Mouse (Mus musculus): ENCODE data around the gene Pdzrn3. TPM values are rescaled to one million over a fixed set of nuclear protein-coding genes. Genes with fewer than 3 reads are reported as not detected.

Pdzrn3 gene
- polyA plus RNA-seq, 2 experiments, result 16.5 to 37.9 TPM

GRCm38 (mm10) chr6:101325842-101326639 lies 51.7 kb downstream of the Pdzrn3 start:
- 46% methylated on average over 3 of the region's 3 CpGs for WGBS
- H3K36me3 ChIP-seq (ENCODE audit: control insufficient read depth, insufficient read depth, low read length), result no peaks in the 10 kb centered on the region
- H3K9ac ChIP-seq (ENCODE audit: low read depth, low read length, severe bottlenecking), result no peak overlapping the region
- DNase-seq (ENCODE audit: low spot score) (no peak), ATAC-seq (ENCODE audit: low FRiP score, low read depth) (no peak)
- H3K4me2 ChIP-seq (replicated peaks; ENCODE audit: low read depth, low read length, severe bottlenecking), result no peak overlapping the region
- no peaks in the 10 kb centered on the region for H3K27me3 ChIP-seq (ENCODE audit: control insufficient read depth, insufficient read depth, low read length)
- H3K9me3 ChIP-seq (ENCODE audit: control insufficient read depth, low read length), result no peaks in the 10 kb centered on the region
- TF ChIP-seq POLR2A (IDR thresholded peaks at IDR 0.05; ENCODE audit: borderline replicate concordance, extremely low read depth, insufficient read depth, insufficient read length), result no peak
- H3K4me3 ChIP-seq (replicated peaks; ENCODE audit: low read length), result no peak overlapping the region
- no peak overlapping the region for H3K27ac ChIP-seq (replicated peaks; ENCODE audit: low read depth, low read length)
- peaks cover 22% of the 10 kb centered on the region for H3K4me1 ChIP-seq (ENCODE audit: control insufficient read depth, insufficient read depth, low read length)

- Histone ChIP-seq H3K27me3 (ENCODE audit: control insufficient read depth, insufficient read depth, low read length) (no peaks in the 10 kb centered on the region), H3K4me1 (ENCODE audit: control insufficient read depth, insufficient read depth, low read length) (peaks cover 10% of the 10 kb centered on the region), H3K36me3 (ENCODE audit: control insufficient read depth, insufficient read depth, low read length) (no peaks in the 10 kb centered on the region), H3K4me3 (replicated peaks; ENCODE audit: low read length) (no peak overlapping the region), H3K9me3 (ENCODE audit: control insufficient read depth, low read length) (no peaks in the 10 kb centered on the region), H3K9ac (ENCODE audit: low read depth, low read length, severe bottlenecking) (no peak overlapping the region), H3K27ac (replicated peaks; ENCODE audit: low read depth, low read length) (no peak overlapping the region), H3K4me2 (replicated peaks; ENCODE audit: low read depth, low read length, severe bottlenecking) (no peak overlapping the region)
- 83% methylated on average over 3 of the region's 3 CpGs for WGBS
- no peak for TF ChIP-seq POLR2A (IDR thresholded peaks at IDR 0.05; ENCODE audit: borderline replicate concordance, extremely low read depth, insufficient read depth, insufficient read length)
- no peak for DNase-seq (ENCODE audit: low spot score)
- ATAC-seq (ENCODE audit: low FRiP score, low read depth), result no peak
These were observed 55.1 kb downstream of the Pdzrn3 start for GRCm38 (mm10) chr6:101322580-101322979.

GRCm38 (mm10) chr6:101320386-101320785 lies 57.3 kb downstream of the Pdzrn3 start:
- 85% methylated on average over 3 of the region's 3 CpGs for WGBS
- Histone ChIP-seq H3K27me3 (ENCODE audit: control insufficient read depth, insufficient read depth, low read length) (no peaks in the 10 kb centered on the region), H3K9ac (ENCODE audit: low read depth, low read length, severe bottlenecking) (no peak overlapping the region), H3K4me3 (replicated peaks; ENCODE audit: low read length) (no peak overlapping the region), H3K9me3 (ENCODE audit: control insufficient read depth, low read length) (no peaks in the 10 kb centered on the region), H3K4me1 (ENCODE audit: control insufficient read depth, insufficient read depth, low read length) (peaks cover 12% of the 10 kb centered on the region), H3K27ac (replicated peaks; ENCODE audit: low read depth, low read length) (no peak overlapping the region), H3K4me2 (replicated peaks; ENCODE audit: low read depth, low read length, severe bottlenecking) (no peak overlapping the region), H3K36me3 (ENCODE audit: control insufficient read depth, insufficient read depth, low read length) (no peaks in the 10 kb centered on the region)
- DNase-seq (ENCODE audit: low spot score) (no peak), ATAC-seq (ENCODE audit: low FRiP score, low read depth) (no peak)
- no peak for TF ChIP-seq POLR2A (IDR thresholded peaks at IDR 0.05; ENCODE audit: borderline replicate concordance, extremely low read depth, insufficient read depth, insufficient read length)

- TF ChIP-seq POLR2A (IDR thresholded peaks at IDR 0.05; ENCODE audit: borderline replicate concordance, extremely low read depth, insufficient read depth, insufficient read length), result no peak
- H3K27me3 ChIP-seq (ENCODE audit: control insufficient read depth, insufficient read depth, low read length), result no peaks in the 10 kb centered on the region
- peaks cover 12% of the 10 kb centered on the region for H3K4me1 ChIP-seq (ENCODE audit: control insufficient read depth, insufficient read depth, low read length)
- peak overlapping the region; percentile 71; the same call in 1 of the 2 replicates for H3K27ac ChIP-seq (replicated peaks; ENCODE audit: low read depth, low read length)
- 28% methylated on average over 7 of the region's 7 CpGs for WGBS
- no peaks in the 10 kb centered on the region for H3K9me3 ChIP-seq (ENCODE audit: control insufficient read depth, low read length)
- no peak overlapping the region for H3K4me2 ChIP-seq (replicated peaks; ENCODE audit: low read depth, low read length, severe bottlenecking)
- ATAC-seq (ENCODE audit: low FRiP score, low read depth), result peak; percentile 47
- no peaks in the 10 kb centered on the region for H3K36me3 ChIP-seq (ENCODE audit: control insufficient read depth, insufficient read depth, low read length)
- peak; percentile 35 for DNase-seq (ENCODE audit: low spot score)
- H3K4me3 ChIP-seq (replicated peaks; ENCODE audit: low read length), result no peak overlapping the region
- no peak overlapping the region for H3K9ac ChIP-seq (ENCODE audit: low read depth, low read length, severe bottlenecking)
These were observed 58.2 kb downstream of the Pdzrn3 start for GRCm38 (mm10) chr6:101319374-101319967.

GRCm38 (mm10) chr6:101318530-101318929 lies 59.2 kb downstream of the Pdzrn3 start:
- Histone ChIP-seq H3K4me2 (replicated peaks; ENCODE audit: low read depth, low read length, severe bottlenecking) (no peak overlapping the region), H3K27ac (replicated peaks; ENCODE audit: low read depth, low read length) (peak overlapping the region; percentile 14; the same call in 1 of the 2 replicates), H3K36me3 (ENCODE audit: control insufficient read depth, insufficient read depth, low read length) (no peaks in the 10 kb centered on the region), H3K4me1 (ENCODE audit: control insufficient read depth, insufficient read depth, low read length) (peaks cover 12% of the 10 kb centered on the region), H3K27me3 (ENCODE audit: control insufficient read depth, insufficient read depth, low read length) (no peaks in the 10 kb centered on the region), H3K4me3 (replicated peaks; ENCODE audit: low read length) (no peak overlapping the region), H3K9me3 (ENCODE audit: control insufficient read depth, low read length) (no peaks in the 10 kb centered on the region), H3K9ac (ENCODE audit: low read depth, low read length, severe bottlenecking) (no peak overlapping the region)
- 33% methylated on average over 6 of the region's 6 CpGs for WGBS
- no peak for TF ChIP-seq POLR2A (IDR thresholded peaks at IDR 0.05; ENCODE audit: borderline replicate concordance, extremely low read depth, insufficient read depth, insufficient read length)
- DNase-seq (ENCODE audit: low spot score), result peak; percentile 47
- ATAC-seq (ENCODE audit: low FRiP score, low read depth), result peak; percentile 43; the same call in 1 of the 2 replicates
